Mouse (Mus musculus) ES-E14 (cell line): ENCODE data around the gene Pcbp3.

Source experiments
- CHD2 ChIP-seq: IDR thresholded peaks from 2 replicates; pipeline ENCODE4 v1.6.1; 2014; ENCODE audit warnings: mild to moderate bottlenecking, low read depth, low read length, inconsistent platforms
- HCFC1 ChIP-seq: IDR thresholded peaks from 2 replicates; pipeline ENCODE4 v1.6.1; 2012; ENCODE audit warnings: low read length, inconsistent platforms, borderline replicate concordance; ENCODE audit not compliant: insufficient read depth
- MAFK ChIP-seq: IDR thresholded peaks from 2 replicates; pipeline ENCODE4 v1.6.1; 2014; ENCODE audit warnings: mild to moderate bottlenecking, low read depth, low read length, inconsistent platforms; ENCODE audit not compliant: insufficient read depth
- ZC3H11A ChIP-seq: IDR thresholded peaks from 2 replicates; pipeline ENCODE4 v1.6.1; 2012; ENCODE audit warnings: low read depth, mild to moderate bottlenecking, inconsistent platforms, low read length, borderline replicate concordance
- ZNF384 ChIP-seq: IDR thresholded peaks from 2 replicates; pipeline ENCODE4 v1.6.1; 2012; ENCODE audit warnings: low read depth, low read length, inconsistent platforms

DNA sequence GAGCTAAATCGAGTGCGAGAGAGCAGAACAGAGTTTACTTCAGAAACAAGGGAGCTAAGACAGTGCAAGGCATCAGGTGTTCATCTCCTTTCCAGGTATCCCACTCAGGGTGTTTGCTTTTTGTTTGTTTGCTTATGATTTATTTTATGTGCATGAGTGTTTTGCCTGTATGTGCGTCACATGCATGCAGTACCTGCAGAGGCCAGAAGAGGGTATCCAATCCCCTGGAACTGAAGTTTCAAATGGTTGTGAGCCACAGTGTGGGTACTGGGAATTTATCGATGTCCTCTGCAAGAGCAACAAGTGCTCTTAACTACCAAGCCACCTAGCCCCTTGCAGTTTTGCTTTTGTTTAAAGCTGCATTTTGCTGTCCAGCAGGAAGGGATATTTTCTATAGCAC lies 132.8 kb downstream of the Pcbp3 start:
- TF ChIP-seq ZNF384 (no peak), MAFK (no peak), ZC3H11A (no peak), CHD2 (no peak), HCFC1 (no peak)
